Mouse (Mus musculus): ENCODE measurements around the gene Nrg4. TPM values are rescaled to one million over a fixed set of nuclear protein-coding genes. Genes with fewer than 3 reads are reported as not detected.
"Not testable (repeated sequence)": the region's sequence is repeated elsewhere in the genome, so short reads cannot be mapped to it uniquely, and the experiment has no call there.

Nrg4 gene
- polyA plus RNA-seq, 1 experiment from 2014 or later = 0.86 TPM

DNA sequence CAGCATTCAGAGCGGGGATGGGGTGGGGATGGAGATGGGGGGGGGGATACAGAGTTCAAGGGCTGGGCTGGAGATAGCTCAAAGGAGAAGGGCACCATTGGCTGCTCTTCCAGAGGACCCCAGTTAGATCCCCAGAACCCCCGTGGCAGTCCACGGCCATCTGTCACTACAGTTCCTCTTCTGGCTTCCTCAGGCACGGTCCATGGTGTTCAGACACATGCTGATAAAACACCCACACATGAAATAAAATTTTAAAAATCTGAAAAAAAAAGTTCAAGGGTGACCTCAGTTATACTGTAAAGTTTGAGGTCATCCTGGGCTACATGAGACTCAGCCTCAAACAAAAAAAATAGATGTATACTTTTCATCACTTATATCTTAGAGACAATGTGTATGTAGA lies 78.2 kb downstream of the Nrg4 start:
- no peak overlapping the region for H3K9ac ChIP-seq (ENCODE audit: low read length)
- no peaks in the 10 kb centered on the region for H3K36me3 ChIP-seq (ENCODE audit: control insufficient read depth, insufficient read depth, low read length)
- no peak overlapping the region for H3K4me3 ChIP-seq (ENCODE audit: low read depth, low read length)
- H3K27ac ChIP-seq (ENCODE audit: low read depth, low read length) = no peak overlapping the region
- ATAC-seq (ENCODE audit: low FRiP score) (no peak), DNase-seq (ENCODE audit: low spot score, missing footprints) (no peak)
- 87% methylated on average over 4 of the region's 4 CpGs for WGBS
- no peaks in the 10 kb centered on the region for H3K4me1 ChIP-seq (ENCODE audit: control insufficient read depth, insufficient read depth, low read length)
- H3K27me3 ChIP-seq (ENCODE audit: control insufficient read depth, insufficient read depth, low read length) = no peaks in the 10 kb centered on the region
- no peaks in the 10 kb centered on the region for H3K9me3 ChIP-seq (ENCODE audit: control insufficient read depth, low read length)
- H3K4me2 ChIP-seq = no peak overlapping the region

DNA sequence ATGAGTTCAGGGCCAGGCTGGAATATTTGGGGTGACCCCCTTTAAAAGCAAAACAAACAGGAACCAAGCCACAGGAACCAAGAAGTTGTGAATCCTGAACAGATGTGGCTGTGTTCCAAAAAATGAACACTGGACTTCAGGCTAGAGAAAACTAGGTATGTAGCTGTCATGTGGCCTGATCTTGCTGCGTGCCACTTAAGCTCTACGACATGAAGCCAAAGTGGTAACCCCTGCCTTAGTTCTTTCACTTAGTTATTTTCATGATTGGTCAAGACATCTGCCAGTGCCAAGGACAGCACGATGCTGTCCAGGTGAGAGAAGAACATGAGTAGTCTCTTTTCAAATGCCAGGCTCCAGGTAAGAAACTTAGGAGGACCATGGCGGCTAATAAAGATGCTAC lies 79.7 kb downstream of the Nrg4 start:
- DNase-seq (ENCODE audit: low spot score, missing footprints) (no peak), ATAC-seq (ENCODE audit: low FRiP score) (no peak)
- Histone ChIP-seq H3K9ac (ENCODE audit: low read length) (no peak overlapping the region), H3K27ac (ENCODE audit: low read depth, low read length) (no peak overlapping the region), H3K27me3 (ENCODE audit: control insufficient read depth, insufficient read depth, low read length) (no peaks in the 10 kb centered on the region), H3K36me3 (ENCODE audit: control insufficient read depth, insufficient read depth, low read length) (no peaks in the 10 kb centered on the region), H3K4me3 (ENCODE audit: low read depth, low read length) (no peak overlapping the region), H3K9me3 (ENCODE audit: control insufficient read depth, low read length) (no peaks in the 10 kb centered on the region), H3K4me1 (ENCODE audit: control insufficient read depth, insufficient read depth, low read length) (no peaks in the 10 kb centered on the region), H3K4me2 (no peak overlapping the region)
- WGBS = 95% methylated on average over 4 of the region's 4 CpGs

DNA sequence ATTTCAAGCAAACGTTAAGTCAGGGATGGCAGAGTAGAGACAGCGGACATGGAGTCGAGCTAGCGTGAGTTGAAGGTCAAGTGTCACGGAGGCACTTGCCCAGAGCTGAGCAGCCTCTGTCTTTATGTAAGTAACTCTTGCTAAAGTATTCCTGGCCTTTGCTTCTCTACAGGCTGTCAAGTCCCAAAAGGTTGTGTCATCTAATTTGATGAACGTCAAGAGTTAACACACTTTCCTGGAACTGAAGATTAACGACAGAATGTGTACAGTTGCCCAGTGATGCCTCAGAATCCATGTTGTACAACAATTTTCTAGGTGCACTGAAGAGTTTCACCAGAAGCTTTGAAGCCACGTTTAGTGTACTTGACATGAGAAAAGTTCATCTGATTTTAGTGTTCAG lies 80.2 kb downstream of the Nrg4 start:
- Histone ChIP-seq H3K27me3 (ENCODE audit: control insufficient read depth, insufficient read depth, low read length) (no peaks in the 10 kb centered on the region), H3K9ac (ENCODE audit: low read length) (no peak overlapping the region), H3K4me2 (no peak overlapping the region), H3K4me3 (ENCODE audit: low read depth, low read length) (no peak overlapping the region), H3K27ac (ENCODE audit: low read depth, low read length) (no peak overlapping the region), H3K4me1 (ENCODE audit: control insufficient read depth, insufficient read depth, low read length) (no peaks in the 10 kb centered on the region), H3K36me3 (ENCODE audit: control insufficient read depth, insufficient read depth, low read length) (no peaks in the 10 kb centered on the region), H3K9me3 (ENCODE audit: control insufficient read depth, low read length) (no peaks in the 10 kb centered on the region)
- DNase-seq (ENCODE audit: low spot score, missing footprints) (no peak), ATAC-seq (ENCODE audit: low FRiP score) (no peak)
- 82% methylated on average over 8 of the region's 8 CpGs for WGBS

DNA sequence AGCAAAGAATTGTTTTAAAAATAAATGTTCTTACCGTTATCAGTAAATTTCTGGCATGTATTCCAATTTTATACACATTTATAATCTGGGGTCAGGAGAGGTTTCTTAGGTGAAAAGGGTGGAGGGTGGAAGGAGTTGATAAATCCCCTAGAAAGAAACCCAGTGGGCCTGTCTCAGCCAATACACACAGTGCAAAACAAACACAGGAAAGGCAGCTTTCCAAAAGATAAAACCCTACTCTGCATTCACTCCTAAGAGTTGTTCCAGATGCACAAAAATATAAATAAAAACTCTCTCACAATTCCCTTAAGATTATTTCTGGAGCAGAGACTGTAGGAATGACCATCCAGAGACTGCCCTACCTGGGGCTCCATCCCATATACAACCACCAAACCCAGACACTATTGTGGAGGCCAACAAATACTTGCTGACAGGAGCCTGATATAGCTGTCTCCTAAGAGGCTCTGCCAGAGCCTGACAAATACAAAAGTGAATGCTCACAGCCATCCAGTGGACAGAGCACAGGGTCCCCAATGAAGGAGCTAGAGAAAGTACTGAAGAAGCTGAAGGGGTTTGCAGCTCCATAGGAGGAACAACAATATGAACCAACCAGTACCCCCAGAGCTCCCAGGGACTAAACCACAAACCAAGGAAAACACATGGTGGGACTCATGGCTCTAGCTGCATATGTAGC lies 81.4 kb downstream of the Nrg4 start:
- H3K4me3 ChIP-seq (ENCODE audit: low read depth, low read length); H3K36me3 ChIP-seq (ENCODE audit: control insufficient read depth, insufficient read depth, low read length); H3K4me2 ChIP-seq; H3K4me1 ChIP-seq (ENCODE audit: control insufficient read depth, insufficient read depth, low read length); H3K9ac ChIP-seq (ENCODE audit: low read length); ATAC-seq (ENCODE audit: low FRiP score); H3K27ac ChIP-seq (ENCODE audit: low read depth, low read length); DNase-seq (ENCODE audit: low spot score, missing footprints); H3K27me3 ChIP-seq (ENCODE audit: control insufficient read depth, insufficient read depth, low read length); H3K9me3 ChIP-seq (ENCODE audit: control insufficient read depth, low read length): not testable (repeated sequence)
- 94% methylated on average over 1 of the region's 1 CpGs for WGBS

DNA sequence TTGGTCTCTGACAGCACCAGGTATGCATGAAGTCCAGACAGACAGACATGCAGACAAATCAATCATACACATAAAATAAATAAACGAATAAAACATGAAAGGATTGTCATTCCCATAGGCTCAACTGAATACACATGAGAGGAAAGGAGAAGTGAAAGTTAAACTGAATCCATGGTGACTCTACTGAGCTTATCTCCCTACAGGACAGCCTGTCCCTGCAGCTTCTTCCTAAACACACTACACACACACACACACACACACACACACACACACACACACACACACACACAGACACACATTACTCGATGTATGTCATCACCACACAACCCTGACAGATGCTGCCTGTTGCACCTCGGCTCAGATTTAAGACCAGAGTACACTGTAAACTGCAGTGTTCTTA lies 82.6 kb downstream of the Nrg4 start:
- no peak overlapping the region for H3K9ac ChIP-seq (ENCODE audit: low read length)
- H3K4me3 ChIP-seq (ENCODE audit: low read depth, low read length) = no peak overlapping the region
- 82% methylated on average over 3 of the region's 3 CpGs for WGBS
- no peaks in the 10 kb centered on the region for H3K27me3 ChIP-seq (ENCODE audit: control insufficient read depth, insufficient read depth, low read length)
- ATAC-seq (ENCODE audit: low FRiP score) (no peak), DNase-seq (ENCODE audit: low spot score, missing footprints) (no peak)
- no peaks in the 10 kb centered on the region for H3K9me3 ChIP-seq (ENCODE audit: control insufficient read depth, low read length)
- no peaks in the 10 kb centered on the region for H3K4me1 ChIP-seq (ENCODE audit: control insufficient read depth, insufficient read depth, low read length)
- no peak overlapping the region for H3K27ac ChIP-seq (ENCODE audit: low read depth, low read length)
- H3K36me3 ChIP-seq (ENCODE audit: control insufficient read depth, insufficient read depth, low read length) = no peaks in the 10 kb centered on the region
- H3K4me2 ChIP-seq = no peak overlapping the region

DNA sequence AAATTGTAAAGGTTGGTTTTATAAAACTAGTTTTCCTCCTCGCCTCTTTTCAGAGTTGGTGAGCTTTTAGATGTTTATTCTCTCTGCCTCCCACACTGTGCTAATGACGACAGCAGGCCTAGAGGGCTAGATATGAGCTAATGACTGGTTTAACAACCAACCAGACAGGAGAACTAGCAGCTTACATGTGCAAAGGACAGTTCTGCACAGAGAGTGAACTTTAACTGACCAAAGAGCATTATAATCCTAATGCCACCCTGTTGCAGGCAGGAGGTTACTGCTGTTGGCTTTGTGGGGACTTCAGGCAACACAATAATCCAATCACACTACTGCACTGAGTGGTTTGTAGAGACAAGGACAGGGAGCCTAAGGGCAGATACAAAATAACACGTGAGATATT lies 83.4 kb downstream of the Nrg4 start:
- H3K36me3 ChIP-seq (ENCODE audit: control insufficient read depth, insufficient read depth, low read length) = no peaks in the 10 kb centered on the region
- WGBS = 78% methylated on average over 3 of the region's 3 CpGs
- no peaks in the 10 kb centered on the region for H3K9me3 ChIP-seq (ENCODE audit: control insufficient read depth, low read length)
- DNase-seq (ENCODE audit: low spot score, missing footprints) (no peak), ATAC-seq (ENCODE audit: low FRiP score) (no peak)
- H3K9ac ChIP-seq (ENCODE audit: low read length) = no peak overlapping the region
- no peak overlapping the region for H3K27ac ChIP-seq (ENCODE audit: low read depth, low read length)
- no peaks in the 10 kb centered on the region for H3K4me1 ChIP-seq (ENCODE audit: control insufficient read depth, insufficient read depth, low read length)
- H3K4me3 ChIP-seq (ENCODE audit: low read depth, low read length) = no peak overlapping the region
- no peaks in the 10 kb centered on the region for H3K27me3 ChIP-seq (ENCODE audit: control insufficient read depth, insufficient read depth, low read length)
- H3K4me2 ChIP-seq = no peak overlapping the region

DNA sequence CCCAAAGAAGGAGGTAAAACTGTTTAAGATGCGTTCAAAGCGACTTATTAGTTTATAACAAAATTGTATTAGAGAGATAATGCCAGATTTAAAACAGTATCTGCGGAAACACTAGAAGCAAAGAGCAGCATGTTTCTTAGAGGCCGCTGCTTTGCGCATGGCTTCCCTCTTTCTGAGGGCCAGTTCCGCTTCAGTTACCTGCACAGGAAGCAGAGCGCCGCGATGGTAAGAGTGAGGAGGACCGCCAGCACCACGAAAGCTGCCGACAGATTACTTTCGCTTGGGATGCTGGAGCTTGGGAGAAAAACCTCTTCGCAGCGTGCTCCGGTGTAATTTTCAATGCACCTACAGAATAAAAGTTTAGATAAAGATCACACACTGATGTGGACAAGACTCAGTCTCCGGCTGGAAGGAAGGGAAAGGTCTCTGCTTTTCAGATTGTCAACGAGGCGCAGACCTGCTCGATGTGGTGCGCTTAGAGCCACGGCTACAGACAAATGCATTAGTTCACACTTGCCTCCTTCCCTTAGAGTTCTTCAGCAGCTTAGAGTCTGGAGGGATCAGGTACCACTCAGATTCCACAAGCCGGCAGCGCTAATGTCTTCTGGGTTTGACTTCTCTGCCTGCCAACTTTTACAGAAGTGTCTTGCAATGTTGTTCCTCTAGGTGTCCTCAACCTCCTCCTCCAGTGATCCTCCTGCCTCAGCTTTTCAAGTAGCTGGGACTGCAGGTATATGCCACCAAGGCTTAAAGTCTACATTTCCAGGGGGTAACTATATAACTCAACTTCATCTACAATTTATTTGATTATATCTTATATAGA lies 84.6 kb downstream of the Nrg4 start:
- no peaks in the 10 kb centered on the region for H3K9me3 ChIP-seq (ENCODE audit: control insufficient read depth, low read length)
- H3K27me3 ChIP-seq (ENCODE audit: control insufficient read depth, insufficient read depth, low read length) = no peaks in the 10 kb centered on the region
- ATAC-seq (ENCODE audit: low FRiP score) = no peak
- WGBS = 34% methylated on average over 24 of the region's 24 CpGs
- H3K9ac ChIP-seq (ENCODE audit: low read length) = no peak overlapping the region
- peak overlapping the region; percentile 36 for H3K4me2 ChIP-seq
- peak; percentile 90 for DNase-seq (ENCODE audit: low spot score, missing footprints)
- peak overlapping the region; percentile 14 for H3K4me3 ChIP-seq (ENCODE audit: low read depth, low read length)
- H3K36me3 ChIP-seq (ENCODE audit: control insufficient read depth, insufficient read depth, low read length) = no peaks in the 10 kb centered on the region
- H3K4me1 ChIP-seq (ENCODE audit: control insufficient read depth, insufficient read depth, low read length) = no peaks in the 10 kb centered on the region
- H3K27ac ChIP-seq (ENCODE audit: low read depth, low read length) = no peak overlapping the region

DNA sequence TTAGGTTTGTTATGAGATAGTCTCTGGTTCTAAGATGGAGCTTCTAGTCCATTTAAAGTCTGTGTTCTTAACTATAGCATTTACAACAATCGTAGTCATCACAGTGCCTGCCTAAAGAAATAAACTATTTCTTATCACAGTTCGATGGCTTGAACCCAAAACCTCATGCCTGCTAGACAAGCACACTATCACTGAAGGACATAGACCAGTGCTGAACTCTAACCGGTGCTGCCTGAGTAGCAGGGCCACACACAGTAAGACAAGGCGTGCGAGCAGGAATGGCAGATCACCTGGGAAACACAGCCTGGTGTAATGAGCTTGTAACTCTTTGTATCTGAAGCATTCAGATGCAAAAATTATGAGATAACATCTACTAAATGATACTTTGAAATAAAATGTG lies 85.8 kb downstream of the Nrg4 start:
- ATAC-seq (ENCODE audit: low FRiP score) (no peak), DNase-seq (ENCODE audit: low spot score, missing footprints) (no peak)
- H3K9ac ChIP-seq (ENCODE audit: low read length) = no peak overlapping the region
- no peaks in the 10 kb centered on the region for H3K9me3 ChIP-seq (ENCODE audit: control insufficient read depth, low read length)
- no peak overlapping the region for H3K4me3 ChIP-seq (ENCODE audit: low read depth, low read length)
- H3K36me3 ChIP-seq (ENCODE audit: control insufficient read depth, insufficient read depth, low read length) = no peaks in the 10 kb centered on the region
- H3K4me1 ChIP-seq (ENCODE audit: control insufficient read depth, insufficient read depth, low read length) = no peaks in the 10 kb centered on the region
- H3K27ac ChIP-seq (ENCODE audit: low read depth, low read length) = no peak overlapping the region
- H3K4me2 ChIP-seq = no peak overlapping the region
- H3K27me3 ChIP-seq (ENCODE audit: control insufficient read depth, insufficient read depth, low read length) = no peaks in the 10 kb centered on the region
- 91% methylated on average over 5 of the region's 5 CpGs for WGBS

Data from midbrain, embryonic 11.5 days (tissue).